Mouse (Mus musculus) small intestine, adult 2 months (tissue): ENCODE data around the gene Rhcg.

Experiments used
- CTCF ChIP-seq: fragments of 200-500 bp; IDR thresholded peaks from 2 replicates; pipeline ENCODE4 v1.5.1; 2012; ENCODE audit warnings: low read depth, mild to moderate bottlenecking, control low read depth, inconsistent platforms, low read length, moderate library complexity, mixed read lengths; ENCODE audit not compliant: insufficient replicate concordance, insufficient read length; ENCODE audit errors: extremely low read depth
- POLR2A ChIP-seq: fragments of 200-500 bp; IDR thresholded peaks from 2 replicates; pipeline ENCODE4 v1.6.1; 2012; ENCODE audit warnings: low read depth, mild to moderate bottlenecking, control low read depth, inconsistent platforms, low read length, moderate library complexity

GRCm38 (mm10) chr7:79545066-79545400 is 72.4 kb downstream of the Rhcg start:
- no peak for TF ChIP-seq POLR2A
- no peak for TF ChIP-seq CTCF
